Mouse (Mus musculus) limb, embryonic 14.5 days (tissue): ENCODE results near the gene Gcnt2. TPM values are rescaled to one million over a fixed set of nuclear protein-coding genes. Genes with fewer than 3 reads are reported as not detected.

ENCODE experiments used
- ATAC-seq: fragments of 200-750 bp; cut with Nextera tagmentation; 2 replicates; pipeline ENCODE4 v1.8.0; 2017; ENCODE audit warnings: low read depth, moderate number of reproducible peaks, moderate TSS enrichment; ENCODE audit not compliant: low FRiP score
- DNase-seq: peaks from one replicate; pipeline ENCODE4 v3.0.0-alpha.2; 2015; ENCODE audit warnings: low spot score
- H3K27ac ChIP-seq: fragments of 300-500 bp; sonication (generic); replicated peaks from 2 replicates; pipeline ENCODE4 v1.5.1; 2014; ENCODE audit warnings: low read depth, mild to moderate bottlenecking, low read length, moderate library complexity, mixed read lengths
- H3K27me3 ChIP-seq: fragments of 300-500 bp; sonication (generic); 2 replicates; pipeline ENCODE4 v1.6.1; 2014; ENCODE audit warnings: low read length, mixed read lengths; ENCODE audit not compliant: control insufficient read depth, insufficient read depth
- H3K36me3 ChIP-seq: fragments of 300-500 bp; sonication (generic); 2 replicates; pipeline ENCODE4 v1.6.1; 2014; ENCODE audit warnings: mild to moderate bottlenecking, low read length, moderate library complexity, mixed read lengths; ENCODE audit not compliant: control insufficient read depth, insufficient read depth
- H3K4me1 ChIP-seq: fragments of 300-500 bp; sonication (generic); 2 replicates; pipeline ENCODE4 v1.6.1; 2014; ENCODE audit warnings: antibody characterized with exemption, low read length, mixed read lengths; ENCODE audit not compliant: control insufficient read depth, insufficient read depth
- H3K4me2 ChIP-seq: fragments of 300-500 bp; sonication (generic); replicated peaks from 2 replicates; pipeline ENCODE4 v1.6.1; 2014; ENCODE audit warnings: low read depth, mild to moderate bottlenecking, low read length, moderate library complexity; ENCODE audit not compliant: severe bottlenecking
- H3K4me3 ChIP-seq: fragments of 300-500 bp; sonication (generic); replicated peaks from 2 replicates; pipeline ENCODE4 v1.5.1; 2014; ENCODE audit warnings: low read length
- H3K9ac ChIP-seq: fragments of 300-500 bp; sonication (generic); 2 replicates; pipeline ENCODE4 v1.6.1; 2014; ENCODE audit warnings: mild to moderate bottlenecking, low read depth, low read length, moderate library complexity; ENCODE audit not compliant: severe bottlenecking
- H3K9me3 ChIP-seq: fragments of 300-500 bp; sonication (generic); 2 replicates; pipeline ENCODE4 v1.6.1; 2016; ENCODE audit warnings: low read length; ENCODE audit not compliant: control insufficient read depth
- POLR2A ChIP-seq: fragments of 200-500 bp; IDR thresholded peaks from 2 replicates; pipeline ENCODE4 v1.8.0; 2012; ENCODE audit warnings: inconsistent platforms, mild to moderate bottlenecking, moderate library complexity, borderline replicate concordance; ENCODE audit not compliant: insufficient read depth, insufficient read length; ENCODE audit errors: extremely low read depth
- WGBS: fragments of 180-500 bp; shearing (Covaris S2); extraction: QIAGEN DNeasy Blood & Tissue Kit; methylation state at CpG from one replicate; pipeline ENCODE4 v1.1.7; 2014; 5-methylcytosine and 5-hydroxymethylcytosine counted together
- polyA plus RNA-seq, 2 experiments: library from polyadenylated mRNA; depleted of rRNA in 1 of 2; stranded (reverse) in 1 of 2; unstranded in 1 of 2; fragments of >200 nt; fragmentation: Nextera tagmentation in 1 of 2; extraction: Ambion mirVana in 1 of 2; gene quantifications; 2 replicates each; pipeline versions ENCODE4 v1.2.1 to v1.2.3; 2012 to 2014

Gcnt2 gene
- polyA plus RNA-seq, 2 experiments = 1.7 to 2.5 TPM

GRCm38 (mm10) chr13:40913395-40914018 is 54.0 kb downstream of the Gcnt2 start:
- Histone ChIP-seq H3K9ac (no peak overlapping the region), H3K9me3 (no peaks in the 10 kb centered on the region), H3K4me3 (no peak overlapping the region), H3K4me1 (peaks cover 14% of the 10 kb centered on the region), H3K27ac (no peak overlapping the region), H3K4me2 (no peak overlapping the region), H3K27me3 (0 out of 2 replicates have a peak, but pooled peaks cover under 1% of the 10 kb centered on the region), H3K36me3 (no peaks in the 10 kb centered on the region)
- DNase-seq (no peak), ATAC-seq (no peak)
- WGBS = 87% methylated on average over 14 of the region's 14 CpGs
- no peak for TF ChIP-seq POLR2A

- TF ChIP-seq POLR2A = no peak
- WGBS = 42% methylated on average over 4 of the region's 4 CpGs
- H3K9me3 ChIP-seq = no peaks in the 10 kb centered on the region
- peaks cover 14% of the 10 kb centered on the region for H3K4me1 ChIP-seq
- no peak overlapping the region for H3K4me2 ChIP-seq
- DNase-seq (no peak), ATAC-seq (0 out of 2 replicates have a peak, but pooled peaks have one; percentile 44)
- no peaks in the 10 kb centered on the region for H3K36me3 ChIP-seq
- no peak overlapping the region for H3K9ac ChIP-seq
- H3K4me3 ChIP-seq = no peak overlapping the region
- 0 out of 2 replicates have a peak, but pooled peaks cover 6% of the 10 kb centered on the region for H3K27me3 ChIP-seq
- H3K27ac ChIP-seq = no peak overlapping the region
These were observed 54.6 kb downstream of the Gcnt2 start for GRCm38 (mm10) chr13:40914053-40914585.

GRCm38 (mm10) chr13:40916321-40917160 is 57.0 kb downstream of the Gcnt2 start:
- no peak for TF ChIP-seq POLR2A
- H3K4me2 ChIP-seq = peak overlapping the region; percentile 74
- H3K27me3 ChIP-seq = 0 out of 2 replicates have a peak, but pooled peaks cover 10% of the 10 kb centered on the region
- no peak for ATAC-seq
- no peak for DNase-seq
- H3K36me3 ChIP-seq = no peaks in the 10 kb centered on the region
- no peak overlapping the region for H3K27ac ChIP-seq
- H3K4me1 ChIP-seq = peaks cover 14% of the 10 kb centered on the region
- H3K9ac ChIP-seq = no peak overlapping the region
- WGBS = 5% methylated on average over 21 of the region's 21 CpGs
- H3K9me3 ChIP-seq = no peaks in the 10 kb centered on the region
- H3K4me3 ChIP-seq = peak overlapping the region; percentile 39

- ATAC-seq = no peak
- Histone ChIP-seq H3K4me1 (peaks cover 14% of the 10 kb centered on the region), H3K4me3 (peak overlapping the region; percentile 39), H3K9me3 (no peaks in the 10 kb centered on the region), H3K4me2 (peak overlapping the region; percentile 74), H3K9ac (peak overlapping the region; percentile 46), H3K36me3 (no peaks in the 10 kb centered on the region), H3K27ac (no peak overlapping the region), H3K27me3 (0 out of 2 replicates have a peak, but pooled peaks cover 10% of the 10 kb centered on the region)
- under 1% methylated on average over 38 of the region's 38 CpGs for WGBS
- no peak for TF ChIP-seq POLR2A
- peak; percentile 38 for DNase-seq
These were observed 57.9 kb downstream of the Gcnt2 start for GRCm38 (mm10) chr13:40917161-40918091.
